Mouse (Mus musculus): Measurements from ENCODE around the gene Myt1l. TPM values are rescaled to one million over a fixed set of nuclear protein-coding genes. Genes with fewer than 3 reads are reported as not detected.

Gene Myt1l
- total RNA-seq, 2 experiments from 2014 or later = 210 to 254 TPM

- intact Hi-C loops (cut with DNase I) = loop anchor here (5.0 kb wide), 1 partner anchor 72 kb away; no protein-coding TSS in a partner anchor
- Histone ChIP-seq H3K27ac (peak overlapping the region; percentile 89; the same call in 1 of the 2 replicates), H3K4me3 (no peak overlapping the region)
- peak in 1 of 2 experiments; percentile 7 for DNase-seq (ENCODE audit: extremely low spot score in 1 of 2, low spot score in 2 of 2)
- TF ChIP-seq CTCF (IDR thresholded peaks at IDR 0.05) = no peak
These were observed 171.8 kb downstream of the Myt1l start for GRCm38 (mm10) chr12:29700026-29700425.

- intact Hi-C loops (cut with DNase I) = loop anchor here (5.0 kb wide), 1 partner anchor 71 kb away; no protein-coding TSS in a partner anchor
- no peak for TF ChIP-seq CTCF (IDR thresholded peaks at IDR 0.05)
- no peak for DNase-seq (ENCODE audit: extremely low spot score in 1 of 2, low spot score in 2 of 2)
- Histone ChIP-seq H3K4me3 (no peak overlapping the region), H3K27ac (peak overlapping the region; percentile 77; the same call in 1 of the 2 replicates)
These were observed 172.9 kb downstream of the Myt1l start for GRCm38 (mm10) chr12:29701076-29701475.

- Histone ChIP-seq H3K27ac (peak overlapping the region; percentile 77), H3K4me3 (no peak overlapping the region)
- intact Hi-C loops (cut with DNase I) = loop anchor here (5.0 kb wide), 1 partner anchor 70 kb away; no protein-coding TSS in a partner anchor
- DNase-seq (ENCODE audit: extremely low spot score in 1 of 2, low spot score in 2 of 2) = no peak
- TF ChIP-seq CTCF (IDR thresholded peaks at IDR 0.05) = no peak
These were observed 173.6 kb downstream of the Myt1l start for GRCm38 (mm10) chr12:29701731-29702316.

- Histone ChIP-seq H3K4me3 (no peak overlapping the region), H3K27ac (peak overlapping the region; percentile 77)
- DNase-seq (ENCODE audit: extremely low spot score in 1 of 2, low spot score in 2 of 2) = peak in 1 of 2 experiments; percentile 40
- no peak for TF ChIP-seq CTCF (IDR thresholded peaks at IDR 0.05)
- intact Hi-C loops (cut with DNase I) = loop anchor here (5.0 kb wide), 1 partner anchor 70 kb away; no protein-coding TSS in a partner anchor
These were observed 174.4 kb downstream of the Myt1l start for GRCm38 (mm10) chr12:29702626-29703025.

- Histone ChIP-seq H3K4me3 (no peak overlapping the region), H3K27ac (peak overlapping the region; percentile 77)
- DNase-seq (ENCODE audit: extremely low spot score in 1 of 2, low spot score in 2 of 2) = no peak
- TF ChIP-seq CTCF (IDR thresholded peaks at IDR 0.05) = no peak
- intact Hi-C loops (cut with DNase I) = loop anchor here (5.0 kb wide), 1 partner anchor 69 kb away; no protein-coding TSS in a partner anchor
These were observed 175.4 kb downstream of the Myt1l start for GRCm38 (mm10) chr12:29703541-29703940.

GRCm38 (mm10) chr12:29707094-29707493, 178.9 kb downstream of the Myt1l start:
- no peak for TF ChIP-seq CTCF (IDR thresholded peaks at IDR 0.05)
- Histone ChIP-seq H3K4me3 (no peak overlapping the region), H3K27ac (peak overlapping the region; percentile 19; the same call in 1 of the 2 replicates)
- DNase-seq (ENCODE audit: extremely low spot score in 1 of 2, low spot score in 2 of 2) = peak in 1 of 2 experiments; percentile 61
- intact Hi-C loops (cut with DNase I) = no loop called here

GRCm38 (mm10) chr12:29708166-29708565, 180.0 kb downstream of the Myt1l start:
- peak in 1 of 2 experiments; percentile 13 for DNase-seq (ENCODE audit: extremely low spot score in 1 of 2, low spot score in 2 of 2)
- peak; percentile 3; the same call in 1 of the 2 replicates for TF ChIP-seq CTCF (IDR thresholded peaks at IDR 0.05)
- intact Hi-C loops (cut with DNase I) = no loop called here
- peak overlapping the region; percentile 50; the same call in 1 of the 2 replicates for H3K27ac ChIP-seq
- no peak overlapping the region for H3K4me3 ChIP-seq

- 0 out of 2 replicates have a peak overlapping the region, but pooled peaks have one; percentile 8 for H3K27ac ChIP-seq
- H3K4me3 ChIP-seq = no peak overlapping the region
- intact Hi-C loops (cut with DNase I) = no loop called here
- TF ChIP-seq CTCF (IDR thresholded peaks at IDR 0.05) = peak; percentile 16
- DNase-seq (ENCODE audit: extremely low spot score in 1 of 2, low spot score in 2 of 2) = no peak
These were observed 184.9 kb downstream of the Myt1l start for GRCm38 (mm10) chr12:29712795-29713721.

- Histone ChIP-seq H3K27ac (peak overlapping the region; percentile 76), H3K4me3 (no peak overlapping the region)
- peak; percentile 64 to 65 for DNase-seq (ENCODE audit: extremely low spot score in 1 of 2, low spot score in 2 of 2)
- no peak for TF ChIP-seq CTCF (IDR thresholded peaks at IDR 0.05)
- intact Hi-C loops (cut with DNase I) = no loop called here
These were observed 195.6 kb downstream of the Myt1l start for GRCm38 (mm10) chr12:29723722-29724338.

GRCm38 (mm10) chr12:29728294-29728693, 200.1 kb downstream of the Myt1l start:
- TF ChIP-seq CTCF (IDR thresholded peaks at IDR 0.05) = no peak
- Histone ChIP-seq H3K27ac (no peak overlapping the region), H3K4me3 (no peak overlapping the region)
- intact Hi-C loops (cut with DNase I) = no loop called here
- no peak for DNase-seq (ENCODE audit: extremely low spot score in 1 of 2, low spot score in 2 of 2)

- TF ChIP-seq CTCF (IDR thresholded peaks at IDR 0.05) = no peak
- Histone ChIP-seq H3K27ac (peak overlapping the region; percentile 53; the same call in 1 of the 2 replicates), H3K4me3 (no peak overlapping the region)
- peak; percentile 39 for DNase-seq (ENCODE audit: extremely low spot score in 1 of 2, low spot score in 2 of 2)
- intact Hi-C loops (cut with DNase I) = no loop called here
These were observed 212.3 kb downstream of the Myt1l start for GRCm38 (mm10) chr12:29740346-29741025.

Data from left cerebral cortex, adult 2 months (tissue).